Mouse (Mus musculus) thymus, adult 2 months (tissue): ENCODE results near the gene Gm14226. TPM values are rescaled to one million over a fixed set of nuclear protein-coding genes. Genes with fewer than 3 reads are reported as not detected.
A peak's percentile ranks its signal among the peaks of the same experiment; 100 is the strongest.
"Not testable (repeated sequence)": the region's sequence is repeated elsewhere in the genome, so short reads cannot be mapped to it uniquely, and the experiment has no call there.

Experiments
- DNase-seq: peaks from one replicate; pipeline ENCODE4 v3.0.0; 2021
- H3K27ac ChIP-seq: fragments of 200-500 bp; 2 replicates; pipeline ENCODE4 v1.5.1; 2012; ENCODE audit warnings: low read length, control low read depth; ENCODE audit not compliant: control insufficient read depth, insufficient read depth
- H3K27me3 ChIP-seq: fragments of 200-500 bp; 2 replicates; pipeline ENCODE4 v1.6.1; 2012; ENCODE audit warnings: mild to moderate bottlenecking, low read length, moderate library complexity, mixed read lengths; ENCODE audit not compliant: control insufficient read depth, insufficient read depth
- H3K36me3 ChIP-seq: fragments of 200-500 bp; 2 replicates; pipeline ENCODE4 v1.6.1; 2012; ENCODE audit warnings: mild to moderate bottlenecking, low read length, moderate library complexity; ENCODE audit not compliant: control insufficient read depth, insufficient read depth
- H3K4me1 ChIP-seq: fragments of 200-500 bp; replicated peaks from 2 replicates; pipeline ENCODE4 v1.6.1; 2012; ENCODE audit warnings: low read length; ENCODE audit not compliant: control insufficient read depth, insufficient read depth
- H3K4me3 ChIP-seq: fragments of 200-500 bp; 2 replicates; pipeline ENCODE4 v1.5.1; 2012; ENCODE audit warnings: mild to moderate bottlenecking, low read length, control low read depth, moderate library complexity; ENCODE audit not compliant: control insufficient read depth, insufficient read depth
- CTCF ChIP-seq: fragments of 200-500 bp; IDR thresholded peaks from 2 replicates; pipeline ENCODE4 v1.5.1; 2012; ENCODE audit warnings: mild to moderate bottlenecking, control low read depth, low read length, moderate library complexity, borderline replicate concordance; ENCODE audit not compliant: control insufficient read depth, poor library complexity, insufficient read depth; ENCODE audit errors: extremely low read depth
- POLR2A ChIP-seq: fragments of 200-500 bp; IDR thresholded peaks from 2 replicates; pipeline ENCODE4 v1.6.1; 2012; ENCODE audit warnings: mild to moderate bottlenecking, low read length, control low read depth, moderate library complexity; ENCODE audit not compliant: control insufficient read depth, poor library complexity, insufficient read depth; ENCODE audit errors: extremely low read depth
- WGBS: fragments of 180-500 bp; shearing (Covaris S2); methylation state at CpG from one replicate; pipeline ENCODE4 v1.1.7; 2018; 5-methylcytosine and 5-hydroxymethylcytosine counted together
- polyA plus RNA-seq: library from polyadenylated mRNA; depleted of rRNA; stranded (reverse); fragments of >200 nt; gene quantifications from 2 replicates; pipeline ENCODE4 v1.2.3, GENCODE M21; 2012

Gm14226 gene
- polyA plus RNA-seq, 1 experiment, result 0.16 TPM

DNA sequence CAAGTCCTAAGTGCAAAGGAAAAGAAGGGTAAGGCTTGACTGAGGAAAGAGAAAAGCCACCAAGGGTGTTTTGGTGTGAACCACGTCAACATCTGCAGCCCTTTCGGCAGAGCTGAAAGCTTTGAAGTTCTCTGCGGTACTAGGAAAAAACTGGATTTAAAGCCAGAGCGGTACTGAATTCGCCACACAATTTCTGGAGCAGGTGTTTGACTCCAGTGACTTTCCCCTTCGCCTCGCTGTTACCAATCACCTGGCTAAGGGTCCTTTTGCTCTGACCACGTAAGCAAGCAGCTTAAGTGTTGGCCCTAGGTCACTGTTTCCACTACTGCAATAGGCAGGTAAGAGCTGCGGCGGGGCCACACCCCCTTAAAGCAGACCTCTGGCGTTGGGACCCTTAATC lies 12.6 kb upstream of the Gm14226 start:
- 33% methylated on average over 11 of the region's 11 CpGs for WGBS
- Histone ChIP-seq H3K27ac (no peak overlapping the region), H3K4me1 (peaks cover 4% of the 10 kb centered on the region), H3K36me3 (no peaks in the 10 kb centered on the region), H3K4me3 (no peak overlapping the region), H3K27me3 (no peaks in the 10 kb centered on the region)
- no peak for DNase-seq
- TF ChIP-seq CTCF (no peak), POLR2A (no peak)

DNA sequence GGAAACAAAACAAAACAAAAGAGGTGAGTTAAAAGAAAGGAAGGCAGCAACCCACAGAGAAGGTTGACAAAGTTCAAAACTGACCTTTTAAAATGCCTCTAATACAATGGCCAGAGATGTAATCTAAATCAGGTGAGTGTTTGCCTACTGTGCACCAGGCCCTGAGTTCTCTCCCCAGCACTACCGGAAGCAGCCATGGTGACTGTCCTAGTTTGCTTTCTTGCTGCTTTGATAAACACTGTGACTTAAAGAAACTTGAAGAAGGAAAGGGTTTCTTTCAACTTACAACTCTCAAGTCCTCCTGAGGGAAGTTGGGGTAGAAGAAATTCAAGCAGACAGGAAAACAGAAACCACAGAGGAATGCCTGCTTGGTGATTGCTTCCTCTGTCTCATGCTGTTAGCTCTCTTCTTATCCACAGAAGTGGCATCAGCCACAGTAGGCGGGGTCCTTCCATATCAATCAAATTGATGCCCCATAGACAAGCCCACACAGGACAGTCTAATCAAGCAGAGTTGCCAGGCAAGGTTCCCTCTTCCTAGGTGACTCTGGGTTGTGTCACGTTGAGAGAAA lies 6.9 kb upstream of the Gm14226 start:
- TF ChIP-seq POLR2A (no peak), CTCF (no peak)
- peaks cover 5% of the 10 kb centered on the region for H3K4me1 ChIP-seq
- H3K36me3 ChIP-seq, result no peaks in the 10 kb centered on the region
- no peak overlapping the region for H3K4me3 ChIP-seq
- peak; percentile 48 for DNase-seq
- H3K27ac ChIP-seq, result no peak overlapping the region
- no peaks in the 10 kb centered on the region; the same call in 1 of the 2 replicates for H3K27me3 ChIP-seq
- WGBS, result 3% methylated on average over 3 of the region's 3 CpGs

DNA sequence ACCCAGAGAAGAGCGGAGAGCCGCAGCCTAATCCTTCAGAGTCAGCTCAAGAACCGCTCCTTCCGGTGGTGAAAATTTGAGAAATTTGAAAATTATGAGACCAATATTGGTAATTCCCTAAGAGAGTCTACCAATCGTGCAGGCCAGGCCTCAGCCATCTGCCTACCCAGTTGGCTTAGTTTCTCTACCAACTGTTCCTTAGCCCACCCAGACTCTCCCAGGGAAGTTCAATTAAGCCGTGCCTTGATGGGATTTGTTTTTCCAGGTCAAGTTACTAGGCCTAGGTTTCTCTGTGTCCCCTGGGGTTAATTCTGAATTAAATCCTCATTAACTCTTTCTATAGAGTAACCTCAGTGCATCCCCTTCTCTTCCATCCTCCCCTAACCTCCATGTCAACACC lies 5.1 kb upstream of the Gm14226 start:
- no peak overlapping the region for H3K27ac ChIP-seq
- no peak for DNase-seq
- 98% methylated on average over 6 of the region's 6 CpGs for WGBS
- TF ChIP-seq CTCF (no peak), POLR2A (no peak)
- no peaks in the 10 kb centered on the region for H3K36me3 ChIP-seq
- peaks cover 5% of the 10 kb centered on the region for H3K4me1 ChIP-seq
- H3K27me3 ChIP-seq, result no peaks in the 10 kb centered on the region; the same call in 1 of the 2 replicates
- H3K4me3 ChIP-seq, result no peak overlapping the region

DNA sequence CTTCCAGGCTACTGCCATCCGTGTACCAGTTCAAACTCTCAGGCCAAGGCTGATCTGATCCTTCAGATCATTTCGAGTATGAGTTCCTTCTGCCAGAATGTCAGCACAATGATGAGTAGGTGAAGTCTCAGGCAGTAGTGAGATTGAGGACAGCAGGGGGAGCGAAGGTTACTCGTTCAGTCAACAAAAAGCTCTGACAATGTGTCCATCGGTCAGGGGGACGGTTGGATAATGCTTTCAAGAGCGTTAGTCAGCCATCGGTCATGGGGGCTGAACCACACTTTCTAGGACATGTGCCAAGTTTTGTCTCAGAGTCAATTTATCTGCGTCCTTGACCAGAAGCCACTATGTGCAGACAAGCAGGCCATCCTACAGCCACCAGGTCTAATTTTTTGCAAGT lies 1.3 kb upstream of the Gm14226 start:
- H3K4me1 ChIP-seq, H3K27ac ChIP-seq, H3K27me3 ChIP-seq, H3K36me3 ChIP-seq, DNase-seq, H3K4me3 ChIP-seq: not testable (repeated sequence)
- 74% methylated on average over 8 of the region's 9 CpGs for WGBS

DNA sequence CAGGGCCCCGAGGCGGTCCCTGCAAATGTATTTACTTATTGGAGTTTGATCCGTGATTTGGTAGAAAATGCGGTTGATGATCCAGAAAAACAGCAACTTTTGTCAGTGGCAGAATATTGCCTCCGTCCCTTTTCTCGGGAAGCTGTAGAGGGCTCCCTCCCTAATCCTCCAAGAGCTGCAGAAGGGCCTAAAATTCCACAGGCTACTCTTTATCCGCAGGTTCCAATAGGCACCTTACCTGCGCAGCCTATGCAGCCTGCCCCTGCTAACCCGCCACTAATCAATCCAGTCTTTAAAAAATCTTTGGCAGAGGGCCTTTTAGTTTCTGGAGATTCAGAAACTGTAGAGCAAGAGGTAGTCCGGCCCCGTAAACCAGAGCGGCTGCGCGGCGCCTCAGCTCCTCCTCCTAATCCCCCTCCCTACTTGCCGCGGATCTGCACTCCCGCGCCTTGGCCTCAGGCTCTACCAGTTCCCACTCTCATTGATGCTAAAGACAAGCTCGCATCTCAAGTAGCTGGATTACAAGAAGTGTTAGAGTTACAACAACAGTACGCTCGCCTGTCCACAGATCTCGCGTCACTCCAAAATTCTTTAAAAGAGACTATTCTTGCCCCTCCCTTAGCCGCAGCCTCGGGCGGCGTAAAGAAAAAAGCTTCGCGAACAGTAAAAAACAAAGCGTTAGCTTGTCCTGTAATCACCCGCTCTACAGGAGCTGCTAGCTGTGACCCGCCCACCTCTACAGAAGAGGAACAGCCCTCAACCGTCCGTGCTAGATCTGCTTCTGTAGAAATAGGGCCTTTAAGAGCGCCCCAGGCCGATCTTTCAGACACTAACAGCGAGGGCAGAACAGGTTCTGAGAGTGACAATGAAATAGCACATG lies 936 bp downstream of the Gm14226 start:
- no peak overlapping the region for H3K27ac ChIP-seq
- no peaks in the 10 kb centered on the region; the same call in 1 of the 2 replicates for H3K27me3 ChIP-seq
- 1% methylated on average over 38 of the region's 38 CpGs for WGBS
- peak overlapping the region; percentile 43 for H3K4me3 ChIP-seq
- no peaks in the 10 kb centered on the region for H3K36me3 ChIP-seq
- H3K4me1 ChIP-seq, result peaks cover 2% of the 10 kb centered on the region
- DNase-seq, result peak; percentile 68
- TF ChIP-seq CTCF (0 out of 2 replicates have a peak, but pooled peaks have one; percentile 10), POLR2A (no peak)

DNA sequence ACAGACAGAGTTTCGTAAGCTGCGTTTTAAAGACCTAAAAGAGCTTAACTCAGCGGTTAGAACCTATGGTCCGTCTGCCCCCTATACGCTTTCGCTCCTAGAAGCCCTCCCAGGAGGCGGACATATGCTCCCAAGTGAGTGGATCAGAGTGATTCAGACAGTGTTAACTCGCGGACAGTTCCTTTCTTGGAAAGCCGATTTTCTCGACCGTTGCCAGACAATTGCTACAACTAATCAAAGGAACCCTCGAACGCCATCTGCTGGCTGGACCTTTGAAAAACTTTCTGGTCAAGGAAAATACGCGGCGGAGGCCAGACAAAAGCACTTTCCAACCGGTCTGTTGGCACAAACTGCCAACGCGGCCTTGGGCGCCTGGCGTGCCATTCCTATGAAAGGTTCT lies 1.6 kb downstream of the Gm14226 start:
- DNase-seq, result peak; percentile 84
- Histone ChIP-seq H3K4me1 (peaks cover 2% of the 10 kb centered on the region), H3K36me3 (no peaks in the 10 kb centered on the region), H3K27ac (no peak overlapping the region), H3K27me3 (no peaks in the 10 kb centered on the region), H3K4me3 (peak overlapping the region; percentile 43)
- WGBS, result 2% methylated on average over 22 of the region's 22 CpGs
- TF ChIP-seq CTCF, result no peak
- no peak for TF ChIP-seq POLR2A

DNA sequence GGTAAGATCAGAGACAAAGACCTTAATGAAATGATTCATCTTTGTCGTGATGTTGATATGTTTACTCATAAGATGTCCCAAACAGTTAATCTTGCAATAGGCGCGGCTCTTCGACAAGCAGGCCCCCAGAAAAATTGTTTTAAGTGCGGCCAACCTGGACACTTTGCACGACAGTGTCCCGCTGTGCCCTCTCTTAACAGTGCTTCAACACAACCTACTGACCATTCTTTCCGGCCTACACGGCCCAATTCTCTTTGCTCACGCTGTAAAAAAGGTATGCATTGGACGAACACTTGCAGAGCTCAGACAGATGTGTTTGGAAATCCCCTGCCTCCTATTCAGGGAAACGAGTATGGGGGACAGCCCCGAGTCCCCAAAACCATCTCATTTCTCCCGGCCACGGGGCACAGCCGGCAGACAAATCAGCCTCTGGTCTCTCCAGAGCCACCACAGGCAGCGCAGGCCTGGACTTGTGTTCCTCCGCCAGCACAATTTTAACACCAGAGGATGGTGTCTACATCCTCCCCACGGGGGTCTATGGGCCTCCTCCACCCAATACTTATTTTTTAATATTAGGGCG lies 2.3 kb downstream of the Gm14226 start:
- DNase-seq, H3K27me3 ChIP-seq, H3K4me1 ChIP-seq, H3K27ac ChIP-seq, H3K4me3 ChIP-seq, H3K36me3 ChIP-seq: not testable (repeated sequence)
- 87% methylated on average over 20 of the region's 20 CpGs for WGBS
